Mouse (Mus musculus) induced T-regulatory cell, adult 2 months (primary cell): Measurements from ENCODE around the gene Them7.

Experiments
- DNase-seq: peaks from one replicate; pipeline ENCODE4 v3.0.0-alpha.2; 2012; ENCODE audit warnings: low read depth

Them7 gene

DNA sequence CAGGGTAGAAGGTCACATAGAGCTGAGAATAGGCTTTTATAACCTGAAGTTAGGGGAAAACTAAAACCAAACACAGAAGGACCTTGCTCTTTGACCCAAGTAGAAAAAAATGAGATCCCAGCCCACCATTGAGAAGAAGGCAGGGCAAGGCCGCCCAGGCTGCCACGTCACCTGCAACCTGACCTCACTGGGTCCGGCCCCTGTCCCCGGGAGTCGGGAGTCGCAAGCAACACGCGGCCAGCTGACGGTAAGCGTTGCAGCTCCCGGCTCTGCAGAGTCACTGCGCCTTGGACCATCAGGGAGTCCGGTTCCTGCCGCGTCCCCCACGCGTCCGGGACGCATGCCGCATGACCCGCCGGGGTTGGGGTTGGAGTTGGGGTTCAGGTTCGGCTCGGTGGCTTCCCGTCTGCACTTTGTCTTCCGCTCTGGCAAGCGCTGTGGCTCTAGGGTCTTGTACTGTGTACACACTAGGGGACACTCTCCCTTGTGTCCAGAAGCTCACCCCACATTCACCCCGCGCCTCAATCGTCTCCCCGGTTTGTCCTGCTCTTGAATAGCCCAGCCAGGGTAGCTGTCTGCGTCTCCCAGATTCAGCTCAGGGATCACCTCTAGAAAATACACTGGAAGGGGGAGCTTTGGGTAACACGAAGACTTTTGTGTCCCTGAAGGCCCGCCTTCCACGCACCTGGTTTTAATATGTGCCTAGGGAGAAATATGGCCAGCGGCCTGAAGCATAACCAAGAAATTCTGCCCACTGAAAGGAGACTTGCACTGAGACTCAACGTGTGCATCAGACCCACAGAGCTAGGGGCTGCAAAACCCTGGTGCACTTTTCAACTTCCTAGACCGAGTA lies at the start of gene Them7:
Gene Them7, plus strand, starts transcription at position 187 of the 853 bp plus-strand sequence.
- no peak for DNase-seq

GRCm38 (mm10) chr2:105178871-105179270 lies 45.2 kb upstream of the Them7 start:
- DNase-seq, result no peak

DNA sequence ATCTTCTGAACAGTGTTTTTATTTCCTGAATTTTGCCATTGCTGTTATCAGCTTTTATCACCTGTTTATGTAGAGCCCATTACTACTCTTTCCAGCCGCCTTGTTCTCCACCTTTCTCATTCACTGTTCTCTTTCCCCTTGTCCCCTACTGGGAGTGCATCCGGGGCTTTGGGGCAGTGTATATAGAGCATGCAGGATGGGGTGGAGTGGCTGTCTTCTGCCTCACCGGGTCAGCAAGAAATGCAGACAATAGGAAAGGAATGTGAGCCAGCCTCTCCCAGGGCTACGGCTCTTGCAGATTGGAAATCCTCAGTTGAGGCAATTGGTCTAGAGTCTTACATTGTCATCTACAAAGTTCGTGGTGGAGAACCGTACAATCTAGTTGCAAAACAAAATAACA lies 41.6 kb upstream of the Them7 start:
- DNase-seq, result no peak

DNA sequence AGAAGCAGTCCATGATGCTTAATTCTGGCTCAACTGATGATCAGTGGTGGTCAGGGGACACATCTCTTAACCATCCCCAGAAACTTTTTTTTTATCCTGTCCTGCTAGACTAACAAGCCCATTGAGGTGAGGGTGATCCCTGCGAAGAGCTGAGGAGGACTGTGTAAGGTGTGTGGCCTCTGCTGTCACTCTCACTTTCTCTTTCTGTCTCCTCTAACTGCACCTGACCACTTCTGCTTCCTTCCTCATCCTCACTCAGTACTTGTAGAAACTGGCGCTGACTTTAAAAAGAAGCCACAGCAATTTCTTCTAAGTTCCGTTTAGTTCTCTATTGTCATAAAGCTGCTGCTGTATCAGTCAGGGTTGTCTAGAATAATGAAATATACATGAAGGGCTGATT lies 39.0 kb upstream of the Them7 start:
- no peak for DNase-seq

- no peak for DNase-seq
These were observed 38.2 kb upstream of the Them7 start for GRCm38 (mm10) chr2:105185768-105186529.

- no peak for DNase-seq
These were observed 37.5 kb upstream of the Them7 start for GRCm38 (mm10) chr2:105186591-105186990.

- DNase-seq, result peak; percentile 35
These were observed 35.9 kb upstream of the Them7 start for GRCm38 (mm10) chr2:105188182-105188581.

DNA sequence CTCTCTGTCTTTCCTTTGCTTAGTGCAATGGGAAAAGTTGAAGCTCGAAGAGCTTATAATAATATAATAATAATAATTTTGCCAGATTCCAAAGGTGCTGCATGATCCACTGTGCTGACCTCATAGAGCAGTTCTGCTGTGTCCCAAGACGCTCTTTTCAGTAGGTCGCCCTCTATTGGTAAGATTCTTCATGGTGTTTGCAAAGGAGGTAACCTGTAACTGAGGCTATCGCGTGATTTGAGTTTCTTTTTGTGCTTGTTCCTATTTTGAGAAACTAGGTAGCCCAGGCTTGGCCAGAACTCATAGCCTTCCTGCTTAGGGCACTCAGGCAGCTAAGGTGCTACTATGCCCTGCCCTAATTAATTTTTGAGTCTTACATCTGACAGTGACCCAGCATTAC lies 34.8 kb upstream of the Them7 start:
- DNase-seq, result peak; percentile 4

GRCm38 (mm10) chr2:105200152-105200551 lies 24.0 kb upstream of the Them7 start:
- no peak for DNase-seq

GRCm38 (mm10) chr2:105206563-105207174 lies 17.5 kb upstream of the Them7 start:
- DNase-seq, result no peak

DNA sequence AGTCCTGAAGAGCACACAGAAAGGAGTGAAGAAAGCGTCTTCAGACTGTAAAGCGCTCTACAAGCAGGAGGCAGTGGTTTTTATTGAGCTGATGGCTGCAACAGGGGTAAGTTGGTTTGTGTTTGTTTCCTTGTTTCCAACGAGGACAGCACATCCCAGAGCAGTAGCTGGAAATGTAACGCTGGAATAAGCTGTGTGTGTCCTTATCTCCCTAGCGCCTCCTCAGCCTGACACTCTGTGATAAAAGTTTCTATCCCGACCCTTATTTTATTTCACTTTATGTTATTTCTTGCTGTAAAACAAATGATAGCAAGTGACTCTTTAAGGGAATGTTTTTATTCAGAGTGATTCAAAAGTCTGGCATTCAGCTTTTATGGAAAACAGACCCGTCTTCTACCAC lies 11.3 kb upstream of the Them7 start:
- no peak for DNase-seq

GRCm38 (mm10) chr2:105215914-105216313 lies 8.2 kb upstream of the Them7 start:
- DNase-seq, result no peak

GRCm38 (mm10) chr2:105219229-105219628 lies 4.9 kb upstream of the Them7 start:
- DNase-seq, result no peak

DNA sequence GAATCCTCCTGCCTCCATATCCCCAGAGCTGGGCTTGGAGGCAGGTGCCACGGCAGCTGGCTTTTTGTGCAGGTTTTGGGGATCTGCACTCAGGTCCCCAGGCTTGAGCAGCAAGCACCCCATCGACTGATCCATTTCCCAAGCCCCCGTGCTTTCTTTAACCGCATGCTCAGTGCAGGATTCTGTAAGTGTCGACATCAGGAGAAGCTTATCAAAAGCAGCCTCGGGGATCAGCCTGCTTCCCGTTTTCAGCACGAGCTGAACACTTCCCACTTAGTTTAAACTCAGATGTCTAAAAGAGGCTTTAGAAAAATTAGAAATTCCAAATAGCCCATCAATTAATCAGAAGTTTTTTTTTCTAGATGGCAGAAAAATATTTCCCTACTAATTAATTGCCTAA lies 4.5 kb upstream of the Them7 start:
- no peak for DNase-seq

DNA sequence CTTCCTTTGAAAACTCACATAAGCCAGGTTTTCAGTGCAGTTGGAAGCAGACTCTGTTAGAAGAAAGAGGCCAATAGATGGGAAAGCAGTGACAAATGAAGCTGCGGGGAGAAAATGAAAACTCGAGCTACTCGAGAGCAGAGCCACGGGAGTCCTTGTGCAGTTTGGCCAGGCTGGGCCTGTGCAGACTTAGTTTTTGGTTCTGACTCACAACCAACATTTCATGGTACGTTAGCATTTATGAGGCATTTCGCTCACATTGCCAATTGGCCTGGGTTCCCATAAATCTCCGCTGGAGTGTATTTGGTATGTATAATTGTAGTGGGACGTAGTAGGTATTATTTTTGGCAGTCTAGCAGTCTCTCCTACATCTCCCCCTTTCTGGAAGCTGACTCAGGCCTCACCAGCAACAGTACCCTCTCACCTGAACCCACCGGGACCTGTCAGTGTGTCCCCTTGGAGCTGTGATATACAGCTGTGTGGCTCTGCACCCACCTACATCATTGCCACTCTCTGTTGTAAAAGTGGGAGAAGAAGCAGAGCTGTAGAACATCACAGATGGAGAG lies 3.3 kb upstream of the Them7 start:
- no peak for DNase-seq

GRCm38 (mm10) chr2:105223606-105224005 lies 514 bp upstream of the Them7 start:
- no peak for DNase-seq

- no peak for DNase-seq
These were observed 861 bp downstream of the Them7 start for GRCm38 (mm10) chr2:105224987-105225375.

DNA sequence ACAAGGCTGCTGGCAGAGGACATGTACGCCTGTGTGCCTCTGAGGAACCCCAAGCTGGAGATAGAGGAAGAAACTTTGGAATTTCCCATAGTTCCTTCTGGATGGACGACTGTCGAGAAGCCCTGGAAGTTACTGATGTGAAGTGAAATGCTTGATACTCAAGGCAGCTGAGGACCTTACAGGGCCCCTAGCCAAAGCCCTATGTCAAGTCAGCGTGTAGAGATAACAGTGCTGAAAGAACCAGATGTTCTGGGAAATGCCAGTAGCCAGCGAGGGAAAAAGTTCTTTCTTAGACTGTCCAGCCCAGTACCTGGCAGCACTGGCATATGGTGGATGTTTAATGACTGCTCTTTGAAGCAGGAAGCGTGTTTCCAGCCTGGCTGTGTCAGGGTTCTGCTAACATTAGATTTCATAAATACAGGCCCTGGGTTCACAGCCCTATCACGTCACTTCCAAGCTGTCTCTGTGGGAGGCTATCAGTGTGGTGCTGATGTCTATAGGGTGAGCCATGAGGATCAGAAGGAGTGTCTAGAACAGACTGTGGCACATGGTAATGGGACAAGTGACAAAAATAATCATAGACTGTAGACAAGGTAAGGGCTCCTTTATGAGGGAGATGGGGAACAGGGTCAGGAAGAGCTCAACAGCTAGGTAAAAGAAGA lies 2.3 kb downstream of the Them7 start:
- DNase-seq, result no peak

- DNase-seq, result no peak
These were observed 4.3 kb downstream of the Them7 start for GRCm38 (mm10) chr2:105228416-105228815.

DNA sequence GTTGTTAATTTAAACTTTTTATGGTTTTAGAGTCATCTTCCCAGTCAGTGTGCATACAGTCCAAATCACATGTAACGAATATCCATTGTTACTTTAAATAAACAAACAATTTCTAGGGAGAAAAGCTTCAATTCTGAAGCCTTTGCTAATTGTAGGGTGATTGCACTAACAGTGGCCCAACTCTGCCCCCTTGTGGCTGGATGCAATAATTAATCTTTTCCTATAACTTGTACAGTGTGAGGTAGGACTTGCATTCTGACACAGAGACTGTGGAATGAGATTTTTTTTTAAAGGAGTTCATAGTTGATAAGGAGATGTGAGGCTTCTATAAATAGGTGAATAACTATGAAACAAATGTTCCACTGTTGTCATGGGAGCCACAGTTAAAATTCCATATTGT lies 6.2 kb downstream of the Them7 start:
- peak; percentile 59 for DNase-seq

DNA sequence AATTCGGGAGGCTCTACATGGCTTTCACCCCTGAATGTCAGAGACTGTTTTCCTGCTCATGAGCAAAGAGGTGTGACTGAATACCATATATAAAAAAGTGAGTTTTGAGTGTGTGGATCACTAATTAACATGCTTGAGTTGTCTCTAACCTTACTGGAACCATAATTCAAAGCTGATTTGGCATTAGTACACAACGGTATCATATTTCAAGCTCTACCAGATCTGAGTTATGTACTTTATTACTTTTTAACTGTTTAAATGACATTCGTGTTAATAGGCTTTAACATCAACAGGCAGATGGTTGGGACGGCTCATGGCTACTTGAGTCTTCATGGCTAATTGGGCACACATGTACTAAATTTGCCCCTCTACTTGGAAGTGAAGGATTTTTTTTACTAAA lies 8.3 kb downstream of the Them7 start:
- no peak for DNase-seq

DNA sequence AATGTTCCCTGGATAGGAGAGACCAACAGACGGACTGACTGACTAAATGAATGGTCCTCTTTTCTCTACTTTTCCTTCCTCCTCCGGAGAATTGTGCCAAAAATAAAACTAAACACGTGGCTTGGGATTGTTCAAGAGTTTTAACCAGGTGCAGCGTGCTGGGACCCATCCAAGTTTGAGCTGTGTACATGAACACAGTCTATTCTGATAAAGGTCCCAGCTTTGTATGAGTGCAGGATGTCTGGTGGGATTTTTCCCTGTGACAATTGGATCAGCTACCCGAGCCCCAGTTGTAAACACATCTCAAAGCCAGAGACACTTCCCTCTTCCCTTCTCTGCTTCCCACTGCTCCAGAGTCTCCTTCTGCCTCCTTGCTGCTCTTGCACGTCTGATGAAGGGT lies 10.2 kb downstream of the Them7 start:
- no peak for DNase-seq
